ENCODE assay signal across 8 mouse cellular contexts in genomic region chr8:124863163-124863677, GRCm38 (mm10). TPM values are rescaled to one million over a fixed set of nuclear protein-coding genes. Genes with fewer than 3 reads are reported as not detected.
DNase-seq lines count a peak whose midpoint lies in the region; ATAC-seq and TF ChIP-seq lines count a peak whose summit lies in the region.

No protein-coding gene starts in this region.

- H3K27me3 ChIP-seq in heart, embryonic 10.5 days (ENCODE audit: insufficient read depth, poor library complexity, severe bottlenecking), result no peaks in the 10 kb centered on the region
- H3K27me3 ChIP-seq in ES-Bruce4 (ENCODE audit: control insufficient read depth, insufficient read depth, low read length, poor library complexity, severe bottlenecking), result no peaks in the 10 kb centered on the region
- H3K27me3 ChIP-seq in forebrain, embryonic 13.5 days, result no peaks in the 10 kb centered on the region
- no peaks in the 10 kb centered on the region for H3K27me3 ChIP-seq in liver, postnatal 0 days (ENCODE audit: insufficient read depth, low read length)

- H3K9ac ChIP-seq in ES-Bruce4 (ENCODE audit: low read depth, poor library complexity, severe bottlenecking), result peak overlapping the region; percentile 92
- peak overlapping the region; percentile 96 for H3K9ac ChIP-seq in forebrain, embryonic 13.5 days
- H3K9ac ChIP-seq in liver, postnatal 0 days (replicated peaks), result peak overlapping the region; percentile 97

- H3K27ac ChIP-seq in heart, embryonic 10.5 days, result peak overlapping the region; percentile 99
- H3K27ac ChIP-seq in ES-Bruce4 (ENCODE audit: insufficient read depth, low read length), result no peak overlapping the region
- H3K27ac ChIP-seq in forebrain, embryonic 13.5 days, result peak overlapping the region; percentile 88
- H3K27ac ChIP-seq in liver, postnatal 0 days (ENCODE audit: low read depth), result peak overlapping the region; percentile 94

- TF ChIP-seq POLR2A in ES-Bruce4 (IDR thresholded peaks at IDR 0.05; ENCODE audit: insufficient read depth, low read length), result no peak

- intact Hi-C loops in heart, postnatal 10 days (cut with DNase I), result no loop called here

- H3K36me3 ChIP-seq in heart, embryonic 10.5 days, result peaks cover 33% of the 10 kb centered on the region
- peaks cover 29% of the 10 kb centered on the region for H3K36me3 ChIP-seq in ES-Bruce4 (ENCODE audit: control insufficient read depth, insufficient read depth, low read length, poor library complexity, severe bottlenecking)
- peaks cover 38% of the 10 kb centered on the region for H3K36me3 ChIP-seq in forebrain, embryonic 13.5 days (ENCODE audit: poor library complexity, severe bottlenecking)
- H3K36me3 ChIP-seq in liver, postnatal 0 days (replicated peaks; ENCODE audit: insufficient read depth, low read length), result peaks cover 11% of the 10 kb centered on the region

- peak overlapping the region; percentile 99 for H3K4me3 ChIP-seq in heart, embryonic 10.5 days
- peak overlapping the region; percentile 96 for H3K4me3 ChIP-seq in ES-Bruce4 (ENCODE audit: low read depth, low read length)
- peak overlapping the region; percentile 97 for H3K4me3 ChIP-seq in forebrain, embryonic 13.5 days
- H3K4me3 ChIP-seq in liver, postnatal 0 days (ENCODE audit: low read depth, low read length), result peak overlapping the region; percentile 95

- TF ChIP-seq CTCF in ES-Bruce4 (IDR thresholded peaks at IDR 0.05; ENCODE audit: low read depth, low read length), result no peak
- peak; percentile 22; the same call in 1 of the 2 replicates for TF ChIP-seq CTCF in liver, postnatal 0 days (IDR thresholded peaks at IDR 0.05; ENCODE audit: low read depth)

- no peaks in the 10 kb centered on the region for H3K9me3 ChIP-seq in heart, embryonic 10.5 days
- no peaks in the 10 kb centered on the region for H3K9me3 ChIP-seq in ES-Bruce4 (replicated peaks; ENCODE audit: control insufficient read depth, insufficient read depth, low read length, poor library complexity, severe bottlenecking)
- H3K9me3 ChIP-seq in forebrain, embryonic 13.5 days (replicated peaks), result no peaks in the 10 kb centered on the region
- H3K9me3 ChIP-seq in liver, postnatal 0 days (ENCODE audit: low read length), result no peaks in the 10 kb centered on the region

- no peak for TF ChIP-seq EP300 in ES-Bruce4 (IDR thresholded peaks at IDR 0.05; ENCODE audit: insufficient read depth, low read depth, low read length)
- TF ChIP-seq EP300 in liver, postnatal 0 days (IDR thresholded peaks at IDR 0.05; ENCODE audit: low read depth), result no peak

- H3K4me1 ChIP-seq in heart, embryonic 10.5 days, result peaks cover 68% of the 10 kb centered on the region
- H3K4me1 ChIP-seq in ES-Bruce4 (ENCODE audit: control insufficient read depth, insufficient read depth, low read length), result peaks cover 1% of the 10 kb centered on the region
- peaks cover 22% of the 10 kb centered on the region for H3K4me1 ChIP-seq in forebrain, embryonic 13.5 days
- peaks cover 29% of the 10 kb centered on the region for H3K4me1 ChIP-seq in liver, postnatal 0 days (ENCODE audit: insufficient read depth)

- peak; percentile 91 for ATAC-seq in forebrain, embryonic 13.5 days
- peak; percentile 33; the same call in 1 of the 2 replicates for ATAC-seq in liver, postnatal 0 days

- peak overlapping the region; percentile 84 for H3K4me2 ChIP-seq in forebrain, embryonic 13.5 days
- peak overlapping the region; percentile 89 for H3K4me2 ChIP-seq in liver, postnatal 0 days (ENCODE audit: low read depth, low read length)

- WGBS in heart, embryonic 10.5 days, result 0% methylated on average over 33 of the region's 33 CpGs
- WGBS in forebrain, embryonic 13.5 days, result 0% methylated on average over 31 of the region's 33 CpGs
- WGBS in liver, postnatal 0 days (ENCODE audit: insufficient replicate concordance), result under 1% methylated on average over 32 of the region's 33 CpGs

- DNase-seq in heart, embryonic 10.5 days (ENCODE audit: low spot score), result no peak
- DNase-seq in heart, postnatal 10 days, result no peak
- DNase-seq in liver, postnatal 0 days, result no peak
- DNase-seq in right cerebral cortex, postnatal 4 days, result no peak
- no peak for DNase-seq in right cerebral cortex, postnatal 10 days (ENCODE audit: low spot score in 2 of 2)
- no peak for DNase-seq in thymus, postnatal 0 days (ENCODE audit: low spot score)

RNA-seq across cellular contexts. Expression of gene 2810004N23Rik, which starts 0.3 kb away (rescaled TPM):
- polyA plus RNA-seq in heart, embryonic 10.5 days (2016; fragmentation: Nextera tagmentation; extraction: Ambion mirVana), result 66.0 and 67.5 TPM in 2 replicates
- 10 to 100 TPM; 40.6 to 43.8 TPM for total RNA-seq in heart, postnatal 10 days (2021)
- 93.0 and 93.6 TPM in 2 replicates for polyA plus RNA-seq in ES-Bruce4 (2011; ENCODE audit: insufficient read depth, insufficient read length, low read depth, missing spikeins)
- 48.0 and 48.3 TPM in 2 replicates for polyA plus RNA-seq in forebrain, embryonic 13.5 days (2015; fragmentation: Nextera tagmentation; extraction: Ambion mirVana)
- 16.8 and 17.6 TPM in 2 replicates for polyA plus RNA-seq in liver, postnatal 0 days (2015; fragmentation: Nextera tagmentation; extraction: Ambion mirVana)
- polyA plus RNA-seq in thymus, postnatal 0 days (2015; fragmentation: Nextera tagmentation; extraction: Ambion mirVana), result 39.1 and 42.3 TPM in 2 replicates

RNA-seq across cellular contexts. Expression of gene Gnpat, which starts 0.4 kb away (rescaled TPM):
- 132 and 134 TPM in 2 replicates for polyA plus RNA-seq in heart, embryonic 10.5 days (2016; fragmentation: Nextera tagmentation; extraction: Ambion mirVana)
- total RNA-seq in heart, postnatal 10 days (2021), result 100 to 1,000 TPM; 128 to 129 TPM
- polyA plus RNA-seq in ES-Bruce4 (2011; ENCODE audit: insufficient read depth, insufficient read length, low read depth, missing spikeins), result 96.0 and 113 TPM in 2 replicates
- polyA plus RNA-seq in forebrain, embryonic 13.5 days (2015; fragmentation: Nextera tagmentation; extraction: Ambion mirVana), result 100 and 110 TPM in 2 replicates
- polyA plus RNA-seq in liver, postnatal 0 days (2015; fragmentation: Nextera tagmentation; extraction: Ambion mirVana), result 20.9 and 24.2 TPM in 2 replicates
- polyA plus RNA-seq in thymus, postnatal 0 days (2015; fragmentation: Nextera tagmentation; extraction: Ambion mirVana), result 78.2 and 78.9 TPM in 2 replicates

RNA-seq across cellular contexts. Expression of gene Exoc8, which starts 34.3 kb away (rescaled TPM):
- polyA plus RNA-seq in heart, embryonic 10.5 days (2016; fragmentation: Nextera tagmentation; extraction: Ambion mirVana), result 7.8 and 8.0 TPM in 2 replicates
- 10 to 100 TPM; 19.5 to 20.5 TPM for total RNA-seq in heart, postnatal 10 days (2021)
- 10.1 and 10.9 TPM in 2 replicates for polyA plus RNA-seq in ES-Bruce4 (2011; ENCODE audit: insufficient read depth, insufficient read length, low read depth, missing spikeins)
- polyA plus RNA-seq in forebrain, embryonic 13.5 days (2015; fragmentation: Nextera tagmentation; extraction: Ambion mirVana), result 10.3 and 11.1 TPM in 2 replicates
- polyA plus RNA-seq in liver, postnatal 0 days (2015; fragmentation: Nextera tagmentation; extraction: Ambion mirVana), result 2.7 and 2.8 TPM in 2 replicates
- polyA plus RNA-seq in thymus, postnatal 0 days (2015; fragmentation: Nextera tagmentation; extraction: Ambion mirVana), result 7.0 and 9.2 TPM in 2 replicates

RNA-seq across cellular contexts. Expression of gene Sprtn, which starts 34.5 kb away (rescaled TPM):
- polyA plus RNA-seq in heart, embryonic 10.5 days (2016; fragmentation: Nextera tagmentation; extraction: Ambion mirVana), result 9.5 and 9.7 TPM in 2 replicates
- total RNA-seq in heart, postnatal 10 days (2021), result 10 to 100 TPM; 16.0 to 18.9 TPM
- polyA plus RNA-seq in ES-Bruce4 (2011; ENCODE audit: insufficient read depth, insufficient read length, low read depth, missing spikeins), result 14.3 and 16.0 TPM in 2 replicates
- 9.6 and 9.8 TPM in 2 replicates for polyA plus RNA-seq in forebrain, embryonic 13.5 days (2015; fragmentation: Nextera tagmentation; extraction: Ambion mirVana)
- 3.7 and 4.0 TPM in 2 replicates for polyA plus RNA-seq in liver, postnatal 0 days (2015; fragmentation: Nextera tagmentation; extraction: Ambion mirVana)
- 11.0 and 13.5 TPM in 2 replicates for polyA plus RNA-seq in thymus, postnatal 0 days (2015; fragmentation: Nextera tagmentation; extraction: Ambion mirVana)
